Mouse (Mus musculus) heart, postnatal 36 days (tissue): Measurements from ENCODE around the gene Dnase1. TPM values are rescaled to one million over a fixed set of nuclear protein-coding genes. Genes with fewer than 3 reads are reported as not detected.
"Not testable (repeated sequence)": the region's sequence is repeated elsewhere in the genome, so short reads cannot be mapped to it uniquely, and the experiment has no call there.

Experiments used
- DNase-seq, 2 experiments: peaks; one replicate each; pipeline ENCODE4 v3.0.0; 2021 to 2022
- intact Hi-C: fragments of 180-260 bp; cut with DNase I; formaldehyde crosslinking; loops from one replicate; pipeline ENCODE4 v1.15.1; 2025
- microRNA-seq, 2 experiments: library from miRNA; unstranded; fragments of <30 nt; microRNA quantifications; one replicate each; pipeline ENCODE4 v1.2.0; 2021; ENCODE audit warnings: borderline number of aligned reads in 2 of 2
- total RNA-seq, 2 experiments: library from RNA; stranded (reverse); gene quantifications; 2 replicates each; pipeline ENCODE4 v1.2.3; 2021

Gene Dnase1
- total RNA-seq, 2 experiments from 2014 or later = not detected

DNA sequence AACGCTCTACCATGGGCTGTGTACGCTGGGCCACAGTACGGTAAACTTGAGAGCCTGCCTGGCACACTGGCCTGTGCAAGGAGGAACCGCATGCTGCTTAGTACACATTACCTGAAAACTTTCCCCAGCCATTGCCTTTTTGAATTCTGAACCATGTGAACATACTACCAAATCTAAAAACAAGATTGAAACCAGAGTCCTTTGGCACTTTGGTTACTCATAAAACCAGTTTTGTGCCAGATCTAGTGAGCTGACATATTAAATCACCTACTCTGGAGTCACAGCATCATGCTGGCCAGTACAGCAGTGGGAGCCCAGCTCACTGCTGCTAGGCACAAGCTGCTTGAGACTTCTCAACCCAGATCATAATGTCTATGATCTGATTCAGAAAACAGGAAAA is 4.9 kb downstream of the Dnase1 start:
- no peak for DNase-seq
- intact Hi-C loops = no loop called here

- intact Hi-C loops = no loop called here
- DNase-seq = no peak
Observed at GRCm38 (mm10) chr16:4044093-4044492, 7.4 kb downstream of the Dnase1 start.

- no peak for DNase-seq
- intact Hi-C loops = no loop called here
Observed at GRCm38 (mm10) chr16:4045524-4045923, 8.8 kb downstream of the Dnase1 start.

- intact Hi-C loops = no loop called here
- DNase-seq = no peak
Observed at GRCm38 (mm10) chr16:4052601-4053000, 15.9 kb downstream of the Dnase1 start.

- intact Hi-C loops = no loop called here
- no peak for DNase-seq
Observed at GRCm38 (mm10) chr16:4053811-4054210, 17.1 kb downstream of the Dnase1 start.

- DNase-seq = no peak
- intact Hi-C loops = loop anchor here (5.0 kb wide), 1 partner anchor 202 kb away; no protein-coding TSS in a partner anchor
Observed at GRCm38 (mm10) chr16:4064945-4065344, 28.2 kb downstream of the Dnase1 start.

GRCm38 (mm10) chr16:4068588-4068987 is 31.8 kb downstream of the Dnase1 start:
- DNase-seq = peak; percentile 49 to 65
- intact Hi-C loops = loop anchor here (1.0 to 5.0 kb wide), 2 partner anchors 199 to 217 kb away; no protein-coding TSS in a partner anchor

GRCm38 (mm10) chr16:4074297-4074696 is 37.6 kb downstream of the Dnase1 start:
- DNase-seq = no peak
- intact Hi-C loops = loop anchor here (10.0 kb wide), 2 partner anchors 229 to 481 kb away; partner anchors contain the start of genes Tfap4 and Zfp174

DNA sequence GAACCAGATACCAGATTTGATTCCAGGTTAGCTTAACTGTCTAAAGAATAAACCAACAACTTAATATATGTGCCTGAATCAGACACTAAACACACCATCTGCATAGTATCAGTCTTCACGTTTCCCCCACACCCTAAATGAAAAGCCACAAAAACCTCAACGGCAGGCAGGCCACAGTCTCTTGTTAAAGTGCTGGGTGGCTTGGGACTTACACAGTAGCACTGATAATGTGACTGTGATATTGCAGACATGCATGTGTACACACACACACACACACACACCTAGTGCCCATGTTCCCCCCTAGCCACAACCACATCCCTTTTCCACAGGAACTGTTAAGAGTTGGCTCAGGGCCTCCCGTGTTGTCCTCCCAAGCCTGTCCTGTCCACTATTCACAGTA is 38.1 kb downstream of the Dnase1 start:
- intact Hi-C loops = loop anchor here (10.0 kb wide), 2 partner anchors 230 to 480 kb away; partner anchors contain the start of genes Tfap4 and Zfp174
- no peak for DNase-seq

GRCm38 (mm10) chr16:4077384-4078061 is 40.8 kb downstream of the Dnase1 start, which contains the start of gene Trap1:
Trap1 (minus strand) TSS chr16:4077827.
- intact Hi-C loops = loop anchor here (2.0 to 10.0 kb wide), 3 partner anchors 135 to 477 kb away; partner anchors contain the start of genes Crebbp, Tfap4 and Zfp174
- DNase-seq = peak; percentile 97 to 98

DNA sequence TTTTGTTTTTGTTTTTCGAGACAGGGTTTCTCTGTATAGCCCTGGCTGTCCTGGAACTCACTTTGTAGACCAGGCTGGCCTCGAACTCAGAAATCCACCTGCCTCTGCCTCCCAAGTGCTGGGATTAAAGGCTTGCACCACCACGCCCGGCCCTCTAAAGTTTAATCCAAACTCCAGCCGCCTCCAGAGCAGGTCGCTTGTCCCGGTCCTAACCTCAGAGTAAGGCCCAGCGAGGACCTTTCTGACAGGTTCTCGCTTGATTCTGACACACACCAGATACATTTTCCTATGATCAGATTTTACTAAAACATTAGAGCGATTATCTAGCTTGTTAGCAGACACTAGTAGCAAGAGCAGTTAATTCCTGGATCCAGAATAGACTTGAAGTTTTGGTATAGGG is 41.6 kb downstream of the Dnase1 start:
- intact Hi-C loops = loop anchor here (10.0 kb wide), 2 partner anchors 234 to 476 kb away; partner anchors contain the start of genes Tfap4 and Zfp174
- not testable (repeated sequence) for DNase-seq

GRCm38 (mm10) chr16:4079656-4080055 is 42.9 kb downstream of the Dnase1 start:
- intact Hi-C loops = loop anchor here (10.0 kb wide), 2 partner anchors 235 to 475 kb away; partner anchors contain the start of genes Tfap4 and Zfp174
- no peak for DNase-seq

GRCm38 (mm10) chr16:4080419-4080818 is 43.7 kb downstream of the Dnase1 start:
- DNase-seq, intact Hi-C loops: not testable (repeated sequence)

GRCm38 (mm10) chr16:4085051-4085450 is 48.3 kb downstream of the Dnase1 start:
- intact Hi-C loops = no loop called here
- no peak for DNase-seq

- intact Hi-C loops = no loop called here
- DNase-seq = no peak
Observed at GRCm38 (mm10) chr16:4085851-4086387, 49.2 kb downstream of the Dnase1 start.

- no peak for DNase-seq
- intact Hi-C loops = no loop called here
Observed at GRCm38 (mm10) chr16:4087214-4087913, 50.6 kb downstream of the Dnase1 start.

Small RNA genes lying within 50 kb of the gene (microRNA-seq; reads per million reads assigned to microRNA genes)
- gene Gm23413 = 0 reads per million in 2 experiments

Other genes with a start within 250 kb of the Dnase1 start
- not detected for gene Olfr15, start 206.1 kb upstream of the Dnase1 start, total RNA-seq
- 1 to 10 TPM; 1.4 to 1.6 TPM for gene Zfp174, start 189.7 kb upstream of the Dnase1 start, total RNA-seq
- 10 to 100 TPM; 50.1 to 53.6 TPM for gene Naa60, start 164.6 kb upstream of the Dnase1 start, total RNA-seq
- gene Zfp597, start 152.4 kb upstream of the Dnase1 start, total RNA-seq = 10 to 100 TPM; 11.1 to 11.8 TPM
- under 1 TPM in 1 of 2 experiments, not detected in 1; 0.60 TPM for gene Gm20695, start 152.3 kb upstream of the Dnase1 start, total RNA-seq
- 1 to 10 TPM; 2.7 to 6.9 TPM for gene 1700037C18Rik, start 128.3 kb upstream of the Dnase1 start, total RNA-seq
- 10 to 100 TPM; 10.5 to 11.6 TPM for gene Cluap1, start 128.1 kb upstream of the Dnase1 start, total RNA-seq
- 1 to 10 TPM; 1.0 to 1.1 TPM for gene Nlrc3, start 60.3 kb upstream of the Dnase1 start, total RNA-seq
- 1 to 10 TPM; 7.0 to 7.1 TPM for gene Slx4, start 33.2 kb upstream of the Dnase1 start, total RNA-seq
- gene Trap1, start 40.9 kb downstream of the Dnase1 start, total RNA-seq = 100 to 1,000 TPM; 155 TPM
- gene Crebbp, start 177.1 kb downstream of the Dnase1 start, total RNA-seq = 10 to 100 TPM; 40.5 to 42.9 TPM